Mouse (Mus musculus): ENCODE results near the gene Josd2. TPM values are rescaled to one million over a fixed set of nuclear protein-coding genes. Genes with fewer than 3 reads are reported as not detected.

Josd2 gene
- total and polyA plus RNA-seq, 3 experiments: 33.9 to 57.7 (median 54.8) TPM

GRCm38 (mm10) chr7:44444886-44445527 is 22.8 kb upstream of the Josd2 start:
- in situ Hi-C loops (cut with MboI; ENCODE audit: low pct_ligation_motif_present, low pct_unique_long_range_greater_than_20kb, low sequenced_read_pairs): no loop called here
- no peak overlapping the region for H3K4me3 ChIP-seq (replicated peaks in 1 of 3; ENCODE audit: low read depth in 2 of 3, low read length in 2 of 3, poor library complexity in 1 of 3)

GRCm38 (mm10) chr7:44445528-44445923 is 22.3 kb upstream of the Josd2 start:
- no peaks in the 10 kb centered on the region for H3K4me1 ChIP-seq (ENCODE audit: control insufficient read depth in 1 of 2, insufficient read depth in 2 of 2)
- H3K4me2 ChIP-seq (ENCODE audit: insufficient read depth, low read depth, poor library complexity, severe bottlenecking): no peak overlapping the region
- no peaks in the 10 kb centered on the region for H3K79me2 ChIP-seq (replicated peaks; ENCODE audit: control insufficient read depth, extremely low read depth, insufficient read depth, poor library complexity, severe bottlenecking)
- in situ Hi-C loops (cut with MboI; ENCODE audit: low pct_ligation_motif_present, low pct_unique_long_range_greater_than_20kb, low sequenced_read_pairs) (no loop called here), dilution Hi-C loops (cut with MboI; ENCODE audit: extremely low pct_ligation_motif_present, extremely low pct_unique_long_range_greater_than_20kb, low sequenced_read_pairs) (no loop called here)
- H3K9ac ChIP-seq (ENCODE audit: insufficient read depth, low read depth): no peak overlapping the region
- no peak for DNase-seq (ENCODE audit: extremely low read depth)
- no peak overlapping the region for H3K4me3 ChIP-seq (replicated peaks in 1 of 3; ENCODE audit: low read depth in 2 of 3, low read length in 2 of 3, poor library complexity in 1 of 3)
- no peaks in the 10 kb centered on the region for H3K9me3 ChIP-seq (replicated peaks; ENCODE audit: low read length)
- H3K36me3 ChIP-seq (replicated peaks in 1 of 2; ENCODE audit: control insufficient read depth in 1 of 2, insufficient read depth in 1 of 2, low read length in 1 of 2): no peaks in the 10 kb centered on the region
- H3K27ac ChIP-seq (ENCODE audit: insufficient read depth, low read depth): no peak overlapping the region
- TF ChIP-seq CTCF (conservative IDR thresholded peaks at IDR 0.05 in 1 of 2, IDR thresholded peaks at IDR 0.05 in 1 of 2; ENCODE audit: low read depth in 2 of 2, low read length in 2 of 2): no peak
- no peak for TF ChIP-seq ZC3H11A (IDR thresholded peaks at IDR 0.05; ENCODE audit: low read depth, low read length)
- no peak for TF ChIP-seq MAX (IDR thresholded peaks at IDR 0.05; ENCODE audit: low read length)
- peaks cover 90% of the 10 kb centered on the region for H3K27me3 ChIP-seq (replicated peaks)

More at GRCm38 (mm10) chr7:44444886-44445527, 22.8 kb upstream of the Josd2 start:
- Histone ChIP-seq H3K27me3 (replicated peaks) (peaks cover 95% of the 10 kb centered on the region), H3K4me1 (ENCODE audit: control insufficient read depth in 1 of 2, insufficient read depth in 2 of 2) (no peaks in the 10 kb centered on the region), H3K9me3 (replicated peaks; ENCODE audit: low read length) (no peaks in the 10 kb centered on the region), H3K36me3 (replicated peaks in 1 of 2; ENCODE audit: control insufficient read depth in 1 of 2, insufficient read depth in 1 of 2, low read length in 1 of 2) (no peaks in the 10 kb centered on the region), H3K4me2 (ENCODE audit: insufficient read depth, low read depth, poor library complexity, severe bottlenecking) (no peak overlapping the region), H3K79me2 (replicated peaks; ENCODE audit: control insufficient read depth, extremely low read depth, insufficient read depth, poor library complexity, severe bottlenecking) (no peaks in the 10 kb centered on the region), H3K27ac (ENCODE audit: insufficient read depth, low read depth) (no peak overlapping the region), H3K9ac (ENCODE audit: insufficient read depth, low read depth) (no peak overlapping the region)
- DNase-seq (ENCODE audit: extremely low read depth): no peak
- dilution Hi-C loops (cut with MboI; ENCODE audit: extremely low pct_ligation_motif_present, extremely low pct_unique_long_range_greater_than_20kb, low sequenced_read_pairs): no loop called here
- TF ChIP-seq POLR2A (IDR thresholded peaks at IDR 0.05; ENCODE audit: low read depth, low read length): no peak

- TF ChIP-seq GABPA (IDR thresholded peaks at IDR 0.05; ENCODE audit: insufficient replicate concordance, low read depth, low read length) (no peak), SMC3 (IDR thresholded peaks at IDR 0.05; ENCODE audit: low read depth, low read length) (peak; percentile 5; the same call in 1 of the 2 replicates)
- Histone ChIP-seq H3K79me2 (replicated peaks; ENCODE audit: control insufficient read depth, extremely low read depth, insufficient read depth, poor library complexity, severe bottlenecking) (no peaks in the 10 kb centered on the region), H3K9ac (ENCODE audit: insufficient read depth, low read depth) (no peak overlapping the region), H3K4me3 (replicated peaks in 1 of 3; ENCODE audit: low read depth in 2 of 3, low read length in 2 of 3, poor library complexity in 1 of 3) (no peak overlapping the region), H3K9me3 (replicated peaks; ENCODE audit: low read length) (no peaks in the 10 kb centered on the region), H3K27me3 (replicated peaks) (peaks cover 83% of the 10 kb centered on the region), H3K36me3 (replicated peaks in 1 of 2; ENCODE audit: control insufficient read depth in 1 of 2, insufficient read depth in 1 of 2, low read length in 1 of 2) (no peaks in the 10 kb centered on the region), H3K4me2 (ENCODE audit: insufficient read depth, low read depth, poor library complexity, severe bottlenecking) (no peak overlapping the region), H3K27ac (ENCODE audit: insufficient read depth, low read depth) (no peak overlapping the region), H3K4me1 (ENCODE audit: control insufficient read depth in 1 of 2, insufficient read depth in 2 of 2) (no peaks in the 10 kb centered on the region)
- dilution Hi-C loops (cut with MboI; ENCODE audit: extremely low pct_ligation_motif_present, extremely low pct_unique_long_range_greater_than_20kb, low sequenced_read_pairs) (no loop called here), in situ Hi-C loops (cut with MboI; ENCODE audit: low pct_ligation_motif_present, low pct_unique_long_range_greater_than_20kb, low sequenced_read_pairs) (no loop called here)
- no peak for DNase-seq (ENCODE audit: extremely low read depth)
These were observed 21.5 kb upstream of the Josd2 start for GRCm38 (mm10) chr7:44446070-44446855.

Data from CH12.LX (cell line).